Mouse (Mus musculus) forebrain, embryonic 11.5 days (tissue): ENCODE results near the gene Igfn1. TPM values are rescaled to one million over a fixed set of nuclear protein-coding genes. Genes with fewer than 3 reads are reported as not detected.

ENCODE experiments used
- ATAC-seq: fragments of 200-750 bp; cut with Nextera tagmentation; replicated peaks from 2 replicates; pipeline ENCODE4 v1.8.0; 2017; ENCODE audit warnings: moderate TSS enrichment; ENCODE audit not compliant: low FRiP score
- DNase-seq: peaks from one replicate; pipeline ENCODE4 v3.0.0-alpha.2; 2017; ENCODE audit warnings: low spot score
- H3K27ac ChIP-seq: fragments of 300-500 bp; sonication (generic); 2 replicates; pipeline ENCODE4 v1.5.1; 2014; ENCODE audit warnings: low read depth, low read length
- H3K27me3 ChIP-seq: fragments of 300-500 bp; sonication (generic); 2 replicates; pipeline ENCODE4 v1.6.1; 2014; ENCODE audit warnings: mild to moderate bottlenecking, low read length, mixed read lengths; ENCODE audit not compliant: control insufficient read depth, insufficient read depth
- H3K36me3 ChIP-seq: fragments of 300-500 bp; sonication (generic); 2 replicates; pipeline ENCODE4 v1.6.1; 2014; ENCODE audit warnings: mild to moderate bottlenecking, low read length, moderate library complexity, mixed read lengths; ENCODE audit not compliant: control insufficient read depth, insufficient read depth
- H3K4me1 ChIP-seq: fragments of 300-500 bp; sonication (generic); replicated peaks from 2 replicates; pipeline ENCODE4 v1.6.1; 2014; ENCODE audit warnings: low read length, mixed read lengths; ENCODE audit not compliant: control insufficient read depth, insufficient read depth
- H3K4me2 ChIP-seq: fragments of 300-500 bp; sonication (generic); 2 replicates; pipeline ENCODE4 v1.6.1; 2014; ENCODE audit warnings: low read depth, mild to moderate bottlenecking, low read length, moderate library complexity, mixed read lengths; ENCODE audit not compliant: severe bottlenecking
- H3K4me3 ChIP-seq: fragments of 300-500 bp; sonication (generic); 2 replicates; pipeline ENCODE4 v1.5.1; 2014; ENCODE audit warnings: low read depth, low read length
- H3K9ac ChIP-seq: fragments of 300-500 bp; sonication (generic); 2 replicates; pipeline ENCODE4 v1.6.1; 2014; ENCODE audit warnings: low read length
- H3K9me3 ChIP-seq: fragments of 300-500 bp; sonication (generic); 2 replicates; pipeline ENCODE4 v1.6.1; 2016; ENCODE audit warnings: low read length, mixed read lengths; ENCODE audit not compliant: control insufficient read depth
- WGBS: fragments of 180-500 bp; shearing (Covaris S2); extraction: QIAGEN DNeasy Blood & Tissue Kit; methylation state at CpG from one replicate; pipeline ENCODE4 v1.1.7; 2014; 5-methylcytosine and 5-hydroxymethylcytosine counted together
- polyA plus RNA-seq: library from polyadenylated mRNA; unstranded; fragments of >200 nt; fragmentation: Nextera tagmentation; extraction: Ambion mirVana; gene quantifications from 2 replicates; pipeline ENCODE4 v1.2.1, GENCODE M21; 2014

Gene Igfn1
- polyA plus RNA-seq, 1 experiment from 2014 or later: not detected

DNA sequence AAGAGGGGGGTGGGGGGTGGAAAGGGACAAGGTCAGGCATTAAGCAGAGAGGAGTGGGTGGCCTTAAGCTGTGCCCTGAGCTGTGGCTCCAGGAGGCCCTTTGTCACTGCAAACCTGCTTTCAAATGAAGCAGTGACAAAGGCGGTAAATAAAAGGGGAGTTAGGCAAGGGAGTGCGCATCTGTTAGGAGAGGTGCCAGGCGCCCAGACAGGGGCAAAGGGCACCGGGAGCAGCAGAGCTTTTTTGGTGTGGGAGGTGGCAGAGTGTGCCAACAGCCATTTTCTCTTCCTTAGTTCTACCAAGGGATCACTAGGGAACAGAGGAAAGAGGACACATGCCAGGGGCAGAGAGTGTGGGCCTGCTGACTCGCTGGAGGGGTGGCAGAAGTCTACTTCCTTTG is 88.9 kb downstream of the Igfn1 start:
- DNase-seq (no peak), ATAC-seq (no peak)
- no peaks in the 10 kb centered on the region for H3K9me3 ChIP-seq
- H3K27me3 ChIP-seq: peaks cover 57% of the 10 kb centered on the region
- no peak overlapping the region for H3K4me3 ChIP-seq
- 6% methylated on average over 5 of the region's 5 CpGs for WGBS
- no peak overlapping the region for H3K4me2 ChIP-seq
- H3K4me1 ChIP-seq: no peaks in the 10 kb centered on the region
- H3K36me3 ChIP-seq: no peaks in the 10 kb centered on the region
- H3K9ac ChIP-seq: no peak overlapping the region
- no peak overlapping the region for H3K27ac ChIP-seq

DNA sequence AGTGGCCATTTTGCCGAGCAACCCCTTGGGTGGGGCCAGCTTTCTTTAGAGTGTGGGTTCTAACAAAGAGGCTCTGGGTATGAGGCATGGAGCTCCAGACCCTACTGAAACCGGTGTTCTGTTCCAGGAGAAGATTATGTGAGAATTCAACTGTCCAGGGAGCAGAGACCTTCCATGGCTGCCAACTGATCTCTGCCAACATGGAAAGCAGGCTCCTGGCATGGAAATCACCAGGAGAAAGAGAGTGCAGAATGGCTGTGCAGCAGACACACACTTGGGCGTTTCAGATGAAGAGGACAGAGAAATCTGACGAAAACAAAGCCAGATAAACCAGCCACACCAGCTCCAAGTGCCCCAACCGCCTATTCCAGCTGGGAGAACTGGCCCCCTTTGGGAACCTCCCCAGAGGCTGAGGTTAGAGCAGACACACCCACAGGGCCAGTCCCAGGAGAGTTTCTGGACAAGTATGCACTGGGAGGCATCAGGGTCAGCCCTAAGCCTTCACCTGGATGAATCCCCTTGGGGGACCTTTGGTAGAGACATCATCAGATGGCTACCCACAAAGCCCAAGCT is 89.6 kb downstream of the Igfn1 start:
- ATAC-seq (no peak), DNase-seq (no peak)
- WGBS: 21% methylated on average over 5 of the region's 5 CpGs
- Histone ChIP-seq H3K4me3 (no peak overlapping the region), H3K9me3 (no peaks in the 10 kb centered on the region), H3K27me3 (peaks cover 57% of the 10 kb centered on the region), H3K9ac (no peak overlapping the region), H3K27ac (no peak overlapping the region), H3K36me3 (no peaks in the 10 kb centered on the region), H3K4me1 (no peaks in the 10 kb centered on the region), H3K4me2 (no peak overlapping the region)

DNA sequence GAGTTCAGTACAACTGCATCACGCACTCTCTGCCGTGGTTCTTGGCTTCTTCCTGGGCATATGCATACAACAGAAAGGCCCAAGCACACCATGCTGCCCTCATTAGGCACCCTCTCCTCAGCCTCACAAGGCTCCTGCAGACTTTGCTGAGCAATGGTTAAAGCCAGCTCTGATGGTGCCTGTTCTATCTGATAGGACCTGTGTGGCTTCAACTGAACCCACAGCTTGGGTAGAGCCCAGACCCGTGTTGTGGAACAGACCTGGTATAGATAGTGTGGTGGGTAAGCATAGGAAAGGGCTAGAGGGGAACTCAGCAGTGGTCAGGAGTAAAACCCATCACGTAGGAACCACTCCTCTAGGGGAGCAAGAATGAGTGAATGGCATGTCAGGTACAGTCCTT is 92.5 kb downstream of the Igfn1 start:
- Histone ChIP-seq H3K27ac (no peak overlapping the region), H3K36me3 (no peaks in the 10 kb centered on the region), H3K4me3 (no peak overlapping the region), H3K9me3 (no peaks in the 10 kb centered on the region), H3K9ac (no peak overlapping the region), H3K4me1 (no peaks in the 10 kb centered on the region), H3K27me3 (peaks cover 43% of the 10 kb centered on the region), H3K4me2 (no peak overlapping the region)
- 79% methylated on average over 4 of the region's 4 CpGs for WGBS
- ATAC-seq (no peak), DNase-seq (no peak)

DNA sequence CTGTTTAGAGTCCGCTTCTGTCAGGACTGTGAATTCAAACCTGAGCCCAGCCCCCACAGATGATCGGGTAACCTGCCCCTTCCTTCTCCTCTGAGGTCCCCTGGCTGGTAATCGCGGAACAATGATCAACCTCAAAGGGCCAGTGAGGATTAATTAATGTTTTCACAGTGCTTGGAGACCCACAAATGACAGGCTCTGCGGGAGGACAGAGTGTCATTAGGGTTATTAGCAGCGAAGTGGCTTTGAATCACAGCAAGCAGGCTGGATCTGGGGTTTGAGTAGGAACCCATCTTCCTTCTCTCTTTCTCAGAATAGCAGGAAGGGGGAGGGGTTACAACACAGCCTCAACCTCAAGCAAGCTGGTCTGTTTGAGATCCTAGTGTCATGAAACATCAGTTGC is 96.8 kb downstream of the Igfn1 start:
- H3K36me3 ChIP-seq: no peaks in the 10 kb centered on the region
- no peak overlapping the region for H3K9ac ChIP-seq
- ATAC-seq: no peak
- no peaks in the 10 kb centered on the region for H3K9me3 ChIP-seq
- 4% methylated on average over 6 of the region's 6 CpGs for WGBS
- no peak overlapping the region for H3K4me3 ChIP-seq
- peaks cover 10% of the 10 kb centered on the region for H3K27me3 ChIP-seq
- H3K4me2 ChIP-seq: no peak overlapping the region
- DNase-seq: no peak
- no peaks in the 10 kb centered on the region for H3K4me1 ChIP-seq
- no peak overlapping the region for H3K27ac ChIP-seq

DNA sequence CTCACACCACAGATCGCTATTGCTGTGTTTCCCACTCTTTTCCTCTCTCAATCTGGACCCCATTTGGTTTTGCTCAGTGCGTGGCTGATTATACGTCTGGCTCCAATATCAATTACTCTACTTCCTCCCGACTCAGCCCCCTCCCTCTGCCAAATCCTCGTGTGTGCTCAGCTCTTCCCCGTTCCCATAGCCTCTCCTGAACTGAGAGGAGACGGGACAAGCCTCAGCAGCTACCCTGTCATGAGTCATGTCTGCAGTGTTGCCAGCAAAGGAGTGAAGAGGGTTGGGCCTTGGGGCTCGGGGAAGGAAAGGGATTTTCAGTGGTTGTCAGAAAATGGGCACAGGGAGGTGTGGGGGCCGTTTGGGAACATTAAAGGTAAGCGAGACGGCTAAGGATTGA is 99.4 kb downstream of the Igfn1 start:
- Histone ChIP-seq H3K27me3 (peaks cover 7% of the 10 kb centered on the region), H3K4me3 (no peak overlapping the region), H3K4me1 (no peaks in the 10 kb centered on the region), H3K27ac (no peak overlapping the region), H3K36me3 (no peaks in the 10 kb centered on the region), H3K9me3 (no peaks in the 10 kb centered on the region), H3K4me2 (no peak overlapping the region), H3K9ac (no peak overlapping the region)
- WGBS: 74% methylated on average over 11 of the region's 11 CpGs
- DNase-seq (no peak), ATAC-seq (no peak)

Other genes with a start within 250 kb of the Igfn1 start
- 21.5 and 24.2 TPM in 2 replicates for gene Phlda3, start 240.2 kb downstream of the Igfn1 start, polyA plus RNA-seq
- gene Tnni1, start 226.9 kb downstream of the Igfn1 start, polyA plus RNA-seq: 0.65 and 1.1 TPM in 2 replicates
- 0.47 and 0.65 TPM in 2 replicates for gene Lad1, start 187.7 kb downstream of the Igfn1 start, polyA plus RNA-seq
- 0.25 TPM in 1 of 2 replicates, not detected in the other for gene Tnnt2, start 170.0 kb downstream of the Igfn1 start, polyA plus RNA-seq
- 0.11 TPM in 1 of 2 replicates, not detected in the other for gene Pkp1, start 87.1 kb downstream of the Igfn1 start, polyA plus RNA-seq
- gene Tmem9, start 1.8 kb upstream of the Igfn1 start, polyA plus RNA-seq: 89.4 and 98.3 TPM in 2 replicates
- gene Ascl5, start 44.5 kb upstream of the Igfn1 start, polyA plus RNA-seq: not detected in 2 replicates
- gene Cacna1s, start 46.4 kb upstream of the Igfn1 start, polyA plus RNA-seq: 0.20 and 0.36 TPM in 2 replicates
- gene Kif21b, start 125.0 kb upstream of the Igfn1 start, polyA plus RNA-seq: 16.4 and 19.1 TPM in 2 replicates
- gene Mroh3, start 206.5 kb upstream of the Igfn1 start, polyA plus RNA-seq: 0.41 TPM in 1 of 2 replicates, not detected in the other
- 19.5 and 19.8 TPM in 2 replicates for gene Inava, start 227.9 kb upstream of the Igfn1 start, polyA plus RNA-seq